Mouse (Mus musculus) activated CD4-positive, CD25-positive, alpha-beta regulatory T cell, adult 4 months (primary cell): ENCODE results near the gene Tmem168. TPM values are rescaled to one million over a fixed set of nuclear protein-coding genes. Genes with fewer than 3 reads are reported as not detected.

ENCODE experiments used
- ATAC-seq: one replicate; pipeline ENCODE4 v1.8.0; 2017
- polyA plus RNA-seq, 2 experiments: library from polyadenylated mRNA; unstranded; fragments of 100-300 nt; shearing (Covaris generic); gene quantifications; one replicate each; pipeline ENCODE4 v1.2.1; 2017

The Tmem168 gene
- polyA plus RNA-seq, 2 experiments from 2014 or later: 38.4 to 41.2 TPM

- ATAC-seq: peak; percentile 46
These were observed 23.1 kb downstream of the Tmem168 start for GRCm38 (mm10) chr6:13584788-13585187.

- no peak for ATAC-seq
These were observed 25.8 kb downstream of the Tmem168 start for GRCm38 (mm10) chr6:13582075-13582474.

- no peak for ATAC-seq
These were observed 42.2 kb downstream of the Tmem168 start for GRCm38 (mm10) chr6:13565734-13566133.

- ATAC-seq: no peak
These were observed 52.6 kb downstream of the Tmem168 start for GRCm38 (mm10) chr6:13555266-13555665.

GRCm38 (mm10) chr6:13541761-13542160, 66.1 kb downstream of the Tmem168 start:
- ATAC-seq: no peak

- ATAC-seq: no peak
These were observed 70.5 kb downstream of the Tmem168 start for GRCm38 (mm10) chr6:13537275-13537964.

Other genes starting within 250 kb of the Tmem168 start
- gene Bmt2, start 69.9 kb upstream of the Tmem168 start, polyA plus RNA-seq: 10 to 100 TPM in 1 of 2 experiments, 1 to 10 TPM in 1; 7.7 to 11.3 TPM
- gene Gpr85, start 231.8 kb upstream of the Tmem168 start, polyA plus RNA-seq: not detected